Mouse (Mus musculus) midbrain, postnatal 0 days (tissue): ENCODE measurements around the gene Mthfd1l. TPM values are rescaled to one million over a fixed set of nuclear protein-coding genes. Genes with fewer than 3 reads are reported as not detected.

Experiments used
- ATAC-seq: fragments of 200-750 bp; cut with Nextera tagmentation; 2 replicates; pipeline ENCODE4 v1.8.0; 2017; ENCODE audit warnings: moderate number of reproducible peaks, mild to moderate bottlenecking, moderate TSS enrichment, moderate library complexity; ENCODE audit not compliant: low FRiP score
- DNase-seq: peaks from one replicate; pipeline ENCODE4 v3.0.0-alpha.2; 2015; ENCODE audit warnings: low spot score
- H3K27ac ChIP-seq: fragments of 300-500 bp; sonication (generic); 2 replicates; pipeline ENCODE4 v1.5.1; 2014; ENCODE audit warnings: low read depth, mild to moderate bottlenecking, low read length, mixed read lengths
- H3K27me3 ChIP-seq: fragments of 300-500 bp; sonication (generic); 2 replicates; pipeline ENCODE4 v1.6.1; 2014; ENCODE audit warnings: low read length, control low read depth, mixed read lengths; ENCODE audit not compliant: insufficient read depth
- H3K36me3 ChIP-seq: fragments of 300-500 bp; sonication (generic); 2 replicates; pipeline ENCODE4 v1.6.1; 2014; ENCODE audit warnings: low read length, control low read depth, mixed read lengths; ENCODE audit not compliant: insufficient read depth
- H3K4me1 ChIP-seq: fragments of 300-500 bp; sonication (generic); 2 replicates; pipeline ENCODE4 v1.6.1; 2014; ENCODE audit warnings: mild to moderate bottlenecking, control low read depth, antibody characterized with exemption, low read length, mixed read lengths; ENCODE audit not compliant: insufficient read depth
- H3K4me2 ChIP-seq: fragments of 300-500 bp; sonication (generic); 2 replicates; pipeline ENCODE4 v1.6.1; 2014; ENCODE audit warnings: low read depth, mild to moderate bottlenecking, low read length, mixed read lengths; ENCODE audit not compliant: poor library complexity, severe bottlenecking
- H3K4me3 ChIP-seq: fragments of 300-500 bp; sonication (generic); 2 replicates; pipeline ENCODE4 v1.5.1; 2014; ENCODE audit warnings: low read depth, mild to moderate bottlenecking, low read length, moderate library complexity
- H3K9ac ChIP-seq: fragments of 300-500 bp; sonication (generic); replicated peaks from 2 replicates; pipeline ENCODE4 v1.6.1; 2014; ENCODE audit warnings: mild to moderate bottlenecking, low read length, moderate library complexity, mixed read lengths; ENCODE audit not compliant: poor library complexity, severe bottlenecking
- H3K9me3 ChIP-seq: fragments of 300-500 bp; sonication (generic); 2 replicates; pipeline ENCODE4 v1.6.1; 2016; ENCODE audit warnings: low read length, control low read depth
- CTCF ChIP-seq: IDR thresholded peaks from 2 replicates; pipeline ENCODE4 v1.5.1; 2016; ENCODE audit warnings: antibody characterized with exemption, mild to moderate bottlenecking
- WGBS: fragments of 180-500 bp; shearing (Covaris S2); extraction: QIAGEN DNeasy Blood & Tissue Kit; methylation state at CpG from one replicate; pipeline ENCODE4 v1.1.7; 2014; 5-methylcytosine and 5-hydroxymethylcytosine counted together
- polyA plus RNA-seq: library from polyadenylated mRNA; unstranded; fragments of >200 nt; fragmentation: Nextera tagmentation; extraction: Ambion mirVana; gene quantifications from 2 replicates; pipeline ENCODE4 v1.2.1, GENCODE M21; 2015
- total RNA-seq: library from RNA; depleted of rRNA; stranded (reverse); fragments of >200 nt; gene quantifications from 2 replicates; pipeline ENCODE4 v1.2.3, GENCODE M21; 2014

The Mthfd1l gene
- total and polyA plus RNA-seq, 2 experiments from 2014 or later = 7.9 to 9.2 TPM

DNA sequence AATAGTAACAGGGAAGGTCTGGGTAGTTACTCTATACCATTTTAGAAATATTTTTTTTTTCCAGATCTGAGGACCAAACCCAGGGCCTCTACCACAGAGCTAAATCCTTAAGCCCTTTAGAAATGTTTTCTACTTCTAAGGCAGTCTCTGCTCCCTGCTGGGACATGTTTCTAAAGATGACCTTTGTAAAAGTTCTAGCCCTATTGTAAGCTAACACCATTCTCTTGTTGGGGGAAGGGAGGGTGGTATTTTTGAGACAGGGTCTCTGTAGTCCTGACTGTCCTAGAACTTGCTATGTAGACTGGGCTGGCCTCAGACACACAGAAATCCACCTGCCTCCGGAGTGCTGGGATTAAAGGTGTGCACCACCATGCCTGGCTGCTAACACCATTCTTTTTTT is 170.5 kb downstream of the Mthfd1l start:
- no peaks in the 10 kb centered on the region for H3K4me1 ChIP-seq
- ATAC-seq = no peak
- WGBS = 56% methylated on average over 1 of the region's 1 CpGs

DNA sequence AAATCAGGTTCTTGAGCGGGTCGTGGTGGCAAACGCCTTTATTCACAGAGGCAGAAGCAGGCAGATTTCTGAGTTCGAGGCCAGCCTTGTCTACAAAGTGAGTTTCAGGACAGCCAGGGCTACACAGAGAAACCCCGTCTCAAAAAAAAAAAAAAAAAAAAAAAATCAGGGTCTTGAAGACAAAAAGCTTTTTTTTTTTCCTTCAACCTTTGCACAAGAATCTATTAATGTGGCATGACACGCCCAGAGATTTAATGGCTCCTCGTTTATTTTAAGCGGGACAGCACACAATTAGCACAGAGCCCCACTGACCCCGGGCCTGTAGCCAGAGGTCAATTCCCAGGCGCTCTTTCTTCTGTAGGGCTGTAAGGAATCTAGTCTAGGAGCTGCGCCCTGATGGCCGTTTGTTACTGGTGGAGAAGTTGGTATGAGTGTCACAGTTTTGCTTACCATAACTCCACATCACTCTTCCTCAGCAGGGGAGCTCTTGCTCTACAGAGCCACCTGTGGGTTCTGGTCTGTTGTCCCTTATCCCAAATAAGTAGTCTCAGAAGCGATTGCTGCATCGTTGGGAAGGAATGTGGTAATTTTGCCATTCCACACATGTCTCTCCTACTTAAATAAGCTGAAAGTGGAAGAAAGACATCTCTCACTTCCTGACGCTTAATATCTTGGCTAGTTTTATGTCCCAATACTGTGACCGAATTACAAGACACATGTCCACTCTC is 172.3 kb downstream of the Mthfd1l start:
- no peak overlapping the region for H3K9ac ChIP-seq
- H3K36me3 ChIP-seq = no peaks in the 10 kb centered on the region
- H3K27me3 ChIP-seq = no peaks in the 10 kb centered on the region
- ATAC-seq (no peak), DNase-seq (no peak)
- no peaks in the 10 kb centered on the region for H3K4me1 ChIP-seq
- no peak overlapping the region for H3K4me3 ChIP-seq
- H3K9me3 ChIP-seq = no peaks in the 10 kb centered on the region
- H3K27ac ChIP-seq = no peak overlapping the region
- no peak overlapping the region for H3K4me2 ChIP-seq
- TF ChIP-seq CTCF = no peak
- WGBS = 82% methylated on average over 16 of the region's 16 CpGs

More for the DNA sequence above, 170.5 kb downstream of the Mthfd1l start:
- Histone ChIP-seq H3K27me3 (no peaks in the 10 kb centered on the region), H3K27ac (no peak overlapping the region), H3K4me3 (no peak overlapping the region), H3K36me3 (no peaks in the 10 kb centered on the region), H3K4me2 (no peak overlapping the region), H3K9me3 (no peaks in the 10 kb centered on the region), H3K9ac (no peak overlapping the region)
- DNase-seq = no peak
- no peak for TF ChIP-seq CTCF

DNA sequence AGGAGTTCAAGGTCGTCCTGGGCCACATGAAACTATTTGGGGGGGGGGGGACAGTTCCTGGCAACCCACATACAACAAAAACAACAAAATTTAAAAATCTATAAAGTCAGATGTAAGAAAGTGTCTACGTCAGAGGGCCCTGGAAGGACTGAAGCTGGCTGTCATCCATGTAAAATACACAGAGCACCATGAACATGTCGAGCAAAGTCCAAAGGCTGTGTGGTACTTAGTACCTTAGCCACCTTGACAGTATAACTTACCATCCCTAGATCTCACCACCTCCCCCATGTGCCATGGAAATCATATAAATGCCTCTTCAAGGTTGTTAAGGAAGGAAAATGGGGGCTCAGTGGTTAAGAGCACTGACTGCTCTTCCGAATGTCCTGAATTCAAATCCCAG is 174.0 kb downstream of the Mthfd1l start:
- Histone ChIP-seq H3K4me2 (no peak overlapping the region), H3K9me3 (no peaks in the 10 kb centered on the region), H3K27ac (no peak overlapping the region), H3K4me1 (no peaks in the 10 kb centered on the region), H3K4me3 (no peak overlapping the region), H3K27me3 (no peaks in the 10 kb centered on the region), H3K9ac (no peak overlapping the region), H3K36me3 (no peaks in the 10 kb centered on the region)
- ATAC-seq = no peak
- TF ChIP-seq CTCF = no peak
- DNase-seq = no peak
- WGBS = 88% methylated on average over 4 of the region's 4 CpGs

DNA sequence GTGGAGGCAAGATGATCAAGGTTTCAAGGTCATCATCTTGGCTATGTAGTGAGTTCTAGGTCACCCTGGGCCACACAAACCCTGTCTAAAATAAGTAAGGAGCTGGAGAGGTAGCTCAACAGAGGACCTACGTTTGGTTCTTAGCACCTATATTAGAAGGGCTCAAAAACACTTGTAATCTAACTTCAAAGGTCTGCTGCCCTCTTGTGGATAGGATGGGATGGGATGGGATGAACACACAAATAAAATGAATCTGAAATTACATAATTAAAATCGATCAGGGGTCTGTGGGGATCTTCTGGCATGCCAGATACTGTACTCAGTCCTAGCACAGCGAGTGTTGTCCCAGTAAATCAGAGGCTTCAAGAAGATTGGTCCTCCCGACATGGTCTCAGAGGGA is 178.2 kb downstream of the Mthfd1l start:
- Histone ChIP-seq H3K27me3 (no peaks in the 10 kb centered on the region), H3K9me3 (no peaks in the 10 kb centered on the region), H3K27ac (no peak overlapping the region), H3K4me2 (no peak overlapping the region), H3K36me3 (no peaks in the 10 kb centered on the region), H3K9ac (no peak overlapping the region), H3K4me1 (no peaks in the 10 kb centered on the region), H3K4me3 (no peak overlapping the region)
- peak; percentile 31; the same call in 1 of the 2 replicates for TF ChIP-seq CTCF
- ATAC-seq (no peak), DNase-seq (no peak)
- 94% methylated on average over 4 of the region's 4 CpGs for WGBS

DNA sequence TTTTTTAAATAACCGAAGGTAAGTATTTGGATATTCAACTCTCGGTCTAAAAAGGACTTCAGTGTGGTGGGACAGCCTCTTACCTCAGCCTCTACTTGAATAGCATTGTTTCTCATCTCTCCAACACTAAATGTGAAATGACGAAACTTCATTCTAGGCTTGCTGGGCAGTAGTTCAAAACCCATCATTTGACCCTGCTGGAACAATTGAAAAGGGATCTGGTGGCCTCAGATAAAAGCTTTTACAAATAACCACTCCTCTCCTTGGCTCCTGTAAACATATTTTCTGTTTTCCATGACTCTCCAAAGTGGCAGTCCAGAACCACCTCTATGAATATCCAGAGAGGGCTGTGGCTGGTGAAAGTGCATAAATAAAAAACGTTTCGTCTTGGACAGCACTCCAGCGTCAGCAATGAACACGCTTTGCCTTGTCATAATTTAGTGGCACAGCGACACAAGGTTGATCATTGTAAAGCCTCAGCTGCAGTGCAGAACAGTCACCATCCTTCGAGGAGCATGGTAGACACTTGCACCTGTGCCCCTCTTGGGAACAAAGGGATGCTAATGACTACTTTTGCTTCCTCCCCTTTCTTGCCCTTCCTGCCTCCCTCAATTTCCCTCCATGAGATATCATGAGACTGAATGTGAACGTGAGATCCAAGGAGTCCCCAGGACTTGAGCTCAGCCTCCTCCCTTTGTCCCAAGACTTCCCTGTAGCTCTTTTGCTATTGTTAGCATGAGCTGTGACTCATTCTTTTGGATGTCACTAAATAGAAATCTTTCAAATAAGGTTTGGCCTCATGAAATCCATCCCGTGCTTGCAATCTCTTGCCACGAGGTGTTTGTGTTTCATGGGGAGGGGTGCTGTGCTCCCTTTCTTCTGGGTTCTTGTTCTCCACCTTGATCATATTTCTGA is 179.2 kb downstream of the Mthfd1l start:
- Histone ChIP-seq H3K9me3 (no peaks in the 10 kb centered on the region), H3K4me3 (no peak overlapping the region), H3K4me1 (no peaks in the 10 kb centered on the region), H3K4me2 (no peak overlapping the region), H3K9ac (no peak overlapping the region), H3K27ac (no peak overlapping the region), H3K27me3 (no peaks in the 10 kb centered on the region), H3K36me3 (no peaks in the 10 kb centered on the region)
- no peak for DNase-seq
- 79% methylated on average over 12 of the region's 12 CpGs for WGBS
- ATAC-seq = no peak
- TF ChIP-seq CTCF = no peak

DNA sequence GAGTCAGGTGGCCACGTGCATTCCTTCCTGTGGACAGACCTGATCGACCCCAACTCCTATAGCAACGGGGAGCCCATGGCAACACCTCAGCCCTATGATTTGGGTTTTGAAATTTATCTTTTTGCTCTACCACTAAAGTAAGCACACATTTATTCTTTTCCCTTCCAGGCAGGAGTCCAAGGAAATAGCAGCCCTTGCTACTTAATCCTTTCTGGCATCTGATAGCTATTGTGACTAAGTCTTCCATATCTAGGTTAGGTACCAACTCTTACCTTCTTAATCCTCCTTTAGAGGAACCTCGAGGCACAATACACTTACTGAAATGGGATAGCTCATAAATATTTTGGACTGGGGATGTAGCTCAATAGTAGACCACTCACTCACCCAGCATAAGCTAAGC is 180.1 kb downstream of the Mthfd1l start:
- no peak for ATAC-seq
- Histone ChIP-seq H3K4me3 (no peak overlapping the region), H3K27ac (no peak overlapping the region), H3K4me1 (no peaks in the 10 kb centered on the region), H3K36me3 (no peaks in the 10 kb centered on the region), H3K27me3 (no peaks in the 10 kb centered on the region), H3K9me3 (no peaks in the 10 kb centered on the region), H3K9ac (no peak overlapping the region), H3K4me2 (no peak overlapping the region)
- 82% methylated on average over 4 of the region's 4 CpGs for WGBS
- no peak for TF ChIP-seq CTCF
- no peak for DNase-seq
